Mouse (Mus musculus) frontal cortex, postnatal 36 days (tissue): ENCODE measurements around the gene Anxa2.

Experiments
- DNase-seq, 2 experiments: peaks; one replicate each; pipeline ENCODE4 v3.0.0; 2022; ENCODE audit warnings: low spot score in 2 of 2

Gene Anxa2

DNA sequence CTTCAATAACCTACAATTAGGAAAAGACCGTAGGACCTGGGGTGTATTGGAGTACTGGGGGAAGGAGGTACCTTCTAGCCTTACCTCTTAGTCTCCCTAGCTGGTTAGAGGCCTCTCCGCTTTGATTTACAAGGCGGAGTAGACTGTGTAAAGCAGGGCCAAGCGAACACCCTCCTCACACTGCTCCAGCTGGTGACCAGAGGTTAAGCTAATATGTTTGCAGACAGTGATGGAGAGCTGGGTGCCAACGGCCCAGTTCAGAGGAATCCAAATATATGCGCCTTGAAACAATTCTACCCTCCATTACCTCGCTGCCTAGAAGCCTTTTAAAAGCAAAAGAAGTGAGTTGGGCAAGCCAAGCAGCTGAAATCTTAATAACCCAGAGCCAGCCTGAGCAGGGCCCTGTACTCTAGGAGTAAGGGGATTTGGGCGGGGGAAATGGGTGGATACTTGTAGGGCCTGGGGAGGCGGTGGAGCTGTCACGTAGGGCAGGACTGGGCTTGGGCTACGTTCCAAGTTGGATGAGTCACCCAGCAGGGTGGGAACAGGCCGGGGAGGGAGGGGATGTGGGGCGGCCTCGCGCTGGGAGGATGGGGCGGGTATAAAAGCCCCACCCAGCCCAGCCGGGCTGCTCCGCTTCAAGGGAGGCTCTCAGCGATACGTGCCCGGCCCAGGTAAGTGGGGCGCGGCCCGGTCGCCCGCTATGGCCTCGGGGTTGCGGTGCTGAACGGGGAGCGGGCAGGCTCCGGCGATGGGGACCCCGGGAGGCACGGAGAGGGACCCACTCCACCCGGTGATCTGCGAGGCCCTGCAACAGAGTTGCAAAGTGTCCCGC, at the start of gene Anxa2:
Gene Anxa2 (plus strand): TSS at position 555 of the 835 bp plus-strand sequence.
- DNase-seq, result peak; percentile 32 to 61

DNA sequence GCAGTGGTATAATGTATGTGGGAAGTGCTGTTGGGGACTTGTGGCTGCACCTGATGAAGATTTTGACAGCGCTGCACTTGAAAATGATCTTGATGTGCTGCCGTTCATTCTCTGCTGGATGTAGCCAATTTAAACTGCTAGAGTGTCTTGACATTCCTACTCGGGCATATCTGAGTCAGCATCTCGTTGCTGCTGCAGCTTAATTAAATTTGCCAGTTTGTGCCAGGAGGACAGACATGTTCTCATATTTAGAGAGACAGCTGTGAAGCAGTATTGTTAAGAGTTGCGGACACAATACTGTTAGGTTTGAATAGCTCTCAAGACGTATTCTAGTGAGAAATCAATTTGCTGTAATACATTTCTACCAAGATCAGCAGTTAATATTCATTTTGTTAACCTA, 48.7 kb upstream of the Anxa2 start:
- DNase-seq, result no peak

GRCm38 (mm10) chr9:69419476-69419875, 33.9 kb upstream of the Anxa2 start:
- DNase-seq, result peak in 1 of 2 experiments; percentile 12

DNA sequence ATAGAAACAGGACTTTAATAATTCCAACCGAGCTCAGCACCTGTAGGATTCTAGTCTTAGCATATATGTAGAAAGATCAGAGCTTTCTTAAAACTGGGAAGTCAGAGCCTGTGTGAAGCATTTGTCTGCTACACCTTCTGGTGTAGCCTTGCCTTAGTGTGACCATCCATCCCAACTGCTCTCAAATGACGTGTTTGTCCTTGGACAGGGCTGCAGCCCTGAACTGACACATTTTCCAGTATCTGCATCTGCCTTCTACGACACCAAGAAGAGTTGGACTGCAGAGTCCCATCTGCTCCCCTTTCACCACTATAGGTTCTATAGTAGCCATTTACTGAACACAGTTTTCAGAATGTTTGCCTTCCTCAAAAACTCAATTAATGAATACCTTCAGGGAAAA, 22.9 kb upstream of the Anxa2 start:
- no peak for DNase-seq

DNA sequence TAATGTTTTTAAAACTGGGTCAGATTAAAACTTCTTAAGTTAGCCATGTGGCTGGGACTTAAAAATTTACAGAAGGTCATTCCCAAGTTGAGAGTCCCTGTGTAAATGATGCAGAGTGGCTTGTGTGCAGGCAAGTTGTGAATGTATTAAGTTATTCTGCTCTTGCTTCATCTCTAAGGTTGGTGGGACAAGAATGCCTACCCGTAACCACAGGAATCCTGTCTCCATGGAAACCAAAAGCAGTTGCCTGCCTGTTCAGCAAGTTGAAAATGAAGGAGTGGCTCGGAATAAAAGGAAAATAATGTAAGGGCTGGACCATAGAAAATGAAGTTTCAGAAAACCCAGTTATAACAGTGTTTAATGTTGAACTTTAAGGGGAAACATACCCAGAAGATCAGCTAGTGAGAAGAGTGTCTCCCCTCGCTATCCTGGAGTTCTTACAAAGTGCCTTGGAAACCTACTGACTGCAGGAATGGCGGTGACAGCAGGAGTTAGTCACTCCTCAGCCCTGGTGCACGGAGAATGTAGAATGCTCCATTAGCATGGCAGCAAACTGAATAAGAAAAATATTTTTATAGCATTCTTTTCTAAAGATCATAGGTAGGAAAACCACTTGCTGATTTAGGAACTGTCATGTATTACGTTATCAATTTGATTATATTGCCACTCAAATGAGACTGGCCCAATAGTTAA, 21.4 kb upstream of the Anxa2 start:
- peak in 1 of 2 experiments; percentile 8 for DNase-seq

- DNase-seq, result no peak
Observed at GRCm38 (mm10) chr9:69435194-69435593, 18.2 kb upstream of the Anxa2 start.

DNA sequence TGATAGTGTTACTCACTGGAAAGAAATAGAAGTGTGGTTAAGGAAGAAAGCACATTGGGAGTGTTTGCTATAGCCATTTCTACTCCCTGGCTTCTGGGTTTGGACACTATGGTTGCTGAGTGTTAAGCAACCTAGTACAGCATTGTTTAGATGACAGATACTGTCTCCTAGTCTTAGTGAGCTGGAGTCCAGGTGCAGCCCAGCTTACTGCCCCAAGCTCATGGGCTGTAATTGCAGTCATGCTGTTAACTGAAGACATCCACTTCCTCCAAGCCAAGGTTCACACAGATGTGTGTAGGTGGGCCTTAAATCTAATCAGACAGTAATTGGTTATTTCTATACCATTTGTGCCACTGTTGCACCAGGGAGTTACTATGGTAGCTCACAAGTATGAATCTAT, 17.8 kb upstream of the Anxa2 start:
- no peak for DNase-seq

DNA sequence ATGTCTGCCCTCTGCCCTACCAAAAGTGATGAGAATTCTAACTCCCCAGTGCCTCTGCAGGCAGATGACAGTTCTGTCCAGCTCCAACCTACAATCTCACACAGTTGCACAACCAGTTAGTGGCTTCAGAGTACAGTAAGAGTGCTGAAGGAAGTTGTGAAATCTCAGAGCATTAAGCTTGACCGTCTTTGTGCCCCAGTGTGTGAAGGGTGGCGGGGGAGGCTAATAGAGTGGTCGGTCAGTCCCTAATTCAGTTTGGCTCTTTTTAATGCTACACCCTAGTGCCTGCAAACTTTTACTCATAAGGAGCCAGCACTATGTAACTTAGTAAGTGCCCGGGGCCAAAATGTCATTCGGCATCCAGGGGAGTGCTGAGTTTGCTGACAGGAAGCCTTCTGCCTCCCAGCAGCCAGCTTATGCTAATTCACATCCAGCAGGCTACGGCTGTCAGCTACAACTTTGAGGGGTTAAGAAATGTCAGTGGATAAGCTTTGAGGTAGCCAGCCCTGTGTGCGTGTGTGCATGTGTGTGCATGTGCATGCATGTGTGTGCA, 13.5 kb upstream of the Anxa2 start:
- no peak for DNase-seq

- no peak for DNase-seq
Observed at GRCm38 (mm10) chr9:69442471-69443038, 10.9 kb upstream of the Anxa2 start.

GRCm38 (mm10) chr9:69443203-69443602, 10.2 kb upstream of the Anxa2 start:
- DNase-seq, result no peak

- DNase-seq, result no peak
Observed at GRCm38 (mm10) chr9:69448801-69449200, 4.6 kb upstream of the Anxa2 start.

DNA sequence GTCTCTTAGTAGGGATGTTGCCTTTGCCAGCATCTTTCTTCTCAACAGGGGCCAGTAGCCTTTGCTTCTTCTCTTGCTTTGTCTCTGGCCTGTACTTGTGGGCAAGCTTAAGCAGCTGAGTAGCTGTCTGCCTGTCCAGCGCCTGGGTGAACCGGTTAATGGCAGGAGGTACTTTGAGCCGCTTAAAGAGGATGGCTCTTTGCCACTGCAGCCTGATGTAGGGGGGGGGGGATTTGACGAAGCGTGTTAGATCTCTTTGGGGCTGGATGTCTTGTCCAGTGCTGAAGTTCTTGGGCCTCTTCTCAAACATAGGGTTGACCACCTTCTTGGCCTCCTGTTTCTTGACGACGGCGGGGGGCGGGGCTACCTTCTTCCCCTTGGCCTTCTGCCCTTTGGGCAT, 2.8 kb upstream of the Anxa2 start:
- DNase-seq, result no peak

DNA sequence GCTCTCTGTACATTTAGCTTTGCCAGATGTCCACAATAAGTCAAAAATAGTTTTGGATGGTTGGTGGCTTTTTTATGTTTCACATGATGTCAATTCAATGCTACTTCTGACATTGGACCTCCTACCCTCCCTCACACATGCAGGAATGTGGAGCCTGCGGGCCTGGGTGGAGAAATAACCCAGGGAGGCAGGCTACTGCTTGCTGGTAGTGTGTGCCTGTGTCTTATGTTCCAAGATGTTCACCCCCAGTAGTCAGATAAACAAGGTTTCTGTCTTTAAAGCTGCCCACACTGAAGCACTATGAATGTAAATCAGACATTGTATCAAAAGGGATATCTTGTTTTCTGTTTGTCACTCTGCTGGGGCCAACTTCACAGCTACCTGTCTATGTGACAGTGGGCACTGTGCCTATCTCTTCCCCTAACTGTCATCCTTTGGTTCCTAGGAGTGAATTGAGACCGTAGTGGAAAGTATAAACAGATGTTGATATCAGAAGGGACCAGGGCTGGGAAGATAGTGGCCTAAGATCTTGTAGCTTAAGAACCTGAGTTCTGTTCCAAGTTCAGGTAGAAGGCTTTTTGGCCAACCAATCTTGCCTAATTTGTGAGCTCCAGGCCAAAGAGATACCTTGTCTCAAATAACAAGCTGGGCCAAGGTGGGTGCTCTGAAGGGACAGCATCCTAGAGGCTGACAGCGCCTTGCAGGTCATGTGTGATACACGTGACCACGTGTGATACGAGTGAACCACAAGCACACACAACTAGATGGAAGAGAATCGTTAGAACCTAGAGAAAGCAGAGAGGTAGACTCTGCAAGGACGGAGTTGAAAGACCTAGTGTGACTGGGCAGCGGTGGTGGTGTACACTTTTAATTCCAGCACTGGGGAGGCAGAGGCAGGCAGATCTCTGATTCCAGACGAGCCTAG, 1.3 kb upstream of the Anxa2 start:
- DNase-seq, result no peak

DNA sequence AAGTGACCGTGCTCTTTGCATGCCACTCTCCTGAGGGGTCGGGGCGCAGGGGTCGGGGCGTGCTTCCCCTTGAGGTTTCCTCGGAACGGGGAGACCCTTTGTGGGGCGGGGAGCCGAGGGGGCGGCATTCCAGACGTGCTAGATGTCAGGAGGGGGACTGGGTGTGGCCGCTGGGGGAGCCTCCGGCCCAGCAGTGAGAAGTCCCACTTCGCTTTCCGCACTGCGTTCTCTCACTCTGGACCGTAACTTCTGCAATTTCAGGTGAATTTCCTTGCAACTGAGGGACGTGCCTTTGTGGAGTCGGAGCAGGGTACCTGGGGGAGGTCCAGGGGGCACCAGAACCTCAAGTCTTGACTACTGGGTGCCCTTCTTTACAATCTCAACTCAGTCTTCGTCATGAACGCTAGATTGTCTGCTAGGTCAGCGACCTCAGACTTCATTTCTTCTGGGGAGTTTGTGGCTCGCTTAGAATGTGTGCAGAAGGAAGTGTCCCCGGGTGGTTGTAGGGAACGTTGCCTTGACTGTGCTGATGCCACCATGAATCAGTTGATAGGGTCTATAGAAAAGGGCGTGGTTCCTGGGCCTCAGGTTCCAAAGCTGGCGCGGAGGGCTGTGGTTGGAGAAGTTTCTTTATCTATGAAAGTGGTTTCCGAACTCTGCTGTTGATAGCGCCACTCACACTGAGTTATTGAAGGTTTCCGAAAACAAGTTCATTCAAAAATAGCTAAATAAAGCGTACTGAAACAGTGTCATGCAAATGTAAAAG, 664 bp downstream of the Anxa2 start:
- DNase-seq, result no peak

GRCm38 (mm10) chr9:69454691-69455090, 1.3 kb downstream of the Anxa2 start:
- DNase-seq, result no peak

DNA sequence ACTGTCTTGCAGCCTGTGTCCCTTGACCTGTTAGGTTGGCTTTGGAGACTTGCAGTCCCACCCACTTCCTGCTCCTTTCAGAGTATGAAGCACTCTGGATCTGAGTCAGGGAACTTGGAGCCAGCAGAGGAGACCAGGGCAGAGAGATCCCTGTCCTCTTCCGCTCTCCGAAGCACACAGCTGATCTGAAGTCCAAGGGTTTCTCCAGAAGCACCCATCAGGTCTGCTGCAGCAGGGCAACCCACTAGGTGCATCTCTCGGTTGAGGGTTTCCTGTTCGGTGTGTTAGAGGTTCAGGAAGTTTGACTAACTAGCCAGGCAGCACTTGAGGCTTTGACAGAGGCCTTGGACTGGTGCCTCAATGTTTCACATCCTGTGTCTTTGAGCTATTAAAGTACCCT, 2.0 kb downstream of the Anxa2 start:
- no peak for DNase-seq

DNA sequence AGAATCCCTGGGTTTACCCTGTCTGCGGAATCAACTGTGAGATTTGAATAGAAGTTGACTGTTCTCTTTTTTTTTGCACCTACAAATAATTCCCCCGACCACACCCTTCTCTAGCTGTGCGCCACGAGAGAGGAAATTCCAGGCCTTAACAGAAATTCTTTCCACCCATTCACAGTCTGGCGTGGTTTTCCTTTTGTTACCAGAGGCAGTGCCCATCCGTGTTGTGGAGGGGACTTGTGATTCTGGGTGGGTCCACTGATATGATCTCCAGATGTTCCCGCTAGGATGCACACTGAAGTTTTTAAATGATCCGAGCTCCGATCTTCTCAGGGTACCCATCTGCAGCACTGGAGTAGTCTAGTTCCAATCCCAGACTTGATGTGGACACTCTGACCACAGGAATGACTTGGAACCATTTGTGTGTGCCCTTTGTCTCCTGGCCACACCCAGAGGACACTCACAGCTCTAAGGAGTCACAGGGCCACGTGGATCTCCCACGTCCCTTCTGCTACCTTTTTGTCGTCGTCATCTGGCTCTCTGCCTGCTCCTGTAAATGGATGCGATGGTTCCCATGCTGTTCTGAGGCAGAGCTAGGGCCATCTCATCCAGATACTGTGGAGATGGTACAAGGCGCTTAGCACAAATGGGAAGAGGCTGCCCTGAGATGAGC, 3.1 kb downstream of the Anxa2 start:
- no peak for DNase-seq

DNA sequence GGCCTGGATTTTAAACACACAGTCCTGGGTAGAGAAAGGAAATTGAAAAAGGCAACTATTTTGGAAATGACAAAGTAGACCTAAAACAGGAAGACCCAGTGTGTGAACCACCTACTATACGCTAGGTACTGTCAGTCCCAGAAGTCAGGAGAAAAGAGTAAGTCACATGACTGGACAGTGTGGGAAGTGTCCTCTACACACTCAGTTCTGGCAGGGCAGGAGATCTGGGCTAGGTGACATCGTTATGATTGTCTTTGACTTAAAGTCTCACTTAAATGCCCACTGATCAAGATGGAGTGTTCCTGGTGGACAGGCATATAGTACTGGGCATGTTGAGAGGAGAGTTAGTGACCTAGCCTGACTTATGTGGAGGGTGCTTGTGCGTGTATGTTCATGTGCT, 3.7 kb downstream of the Anxa2 start:
- DNase-seq, result no peak

DNA sequence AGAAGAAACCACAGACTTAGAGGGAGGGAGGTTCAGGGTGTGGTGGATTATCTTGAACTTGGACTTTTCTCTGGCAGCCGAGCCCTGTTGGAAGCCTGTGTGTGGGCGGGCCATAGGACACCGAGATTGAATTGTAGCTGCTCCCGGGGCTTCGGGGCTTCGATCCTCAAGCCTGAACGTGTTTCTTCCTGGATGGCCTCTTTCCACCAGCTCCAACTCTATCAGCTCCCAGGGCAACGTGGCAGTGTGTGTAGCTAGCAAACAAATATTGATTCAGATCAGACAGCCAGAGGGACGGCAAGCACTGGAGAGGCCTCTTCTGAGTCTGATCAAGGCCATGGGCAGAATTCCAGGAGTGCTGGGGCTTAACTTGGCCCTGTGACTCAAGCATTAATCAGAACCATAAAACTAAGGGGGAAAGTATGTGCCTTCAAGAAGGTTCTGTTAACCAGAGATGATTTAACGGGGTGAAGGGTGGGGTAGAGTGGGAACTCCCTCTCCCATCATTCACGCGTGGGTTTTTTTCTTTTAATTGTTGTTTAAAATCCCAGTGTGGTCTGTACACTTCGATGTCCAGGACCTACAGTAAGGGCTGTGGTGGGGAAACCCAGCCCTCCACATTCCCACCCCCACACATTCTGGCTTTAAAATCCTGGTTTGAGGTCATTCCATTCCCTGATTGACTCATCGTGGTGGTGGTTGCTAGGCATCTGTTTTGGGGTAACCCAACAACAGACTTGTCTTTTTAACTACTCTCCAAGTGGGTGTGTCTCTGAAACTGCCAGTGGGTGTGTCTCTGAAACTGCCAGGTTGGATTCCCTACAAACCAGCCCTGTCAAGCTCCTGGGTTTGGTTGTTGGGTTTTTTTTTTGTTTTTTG, 4.6 kb downstream of the Anxa2 start:
- no peak for DNase-seq
